Mouse (Mus musculus): ENCODE measurements at regions not wholly inside any gene's neighbourhood (a gene's known extent, or its start where the extent isn't known, plus 50 kb on each side); places are given as distances from the start of the nearest gene placed in this dataset.

GRCm38 (mm10) chr7:134556061-134556460 is 114.4 kb upstream of the Dock1 start:
- TF ChIP-seq POLR2A (IDR thresholded peaks at IDR 0.05; ENCODE audit: borderline replicate concordance, control insufficient read depth, low read depth, low read length) (no peak), CTCF (IDR thresholded peaks at IDR 0.05; ENCODE audit: control insufficient read depth, insufficient read depth, low read length) (no peak)

All from bone marrow, adult 2 months (tissue).